Mouse (Mus musculus) limb, embryonic 12.5 days (tissue): Measurements from ENCODE around the gene Lifr. TPM values are rescaled to one million over a fixed set of nuclear protein-coding genes. Genes with fewer than 3 reads are reported as not detected.

ENCODE experiments used
- ATAC-seq: fragments of 200-750 bp; cut with Nextera tagmentation; 2 replicates; pipeline ENCODE4 v1.8.0; 2017; ENCODE audit warnings: low read depth, moderate TSS enrichment; ENCODE audit not compliant: insufficient number of reproducible peaks, insufficient read depth, low FRiP score, low TSS enrichment
- H3K27ac ChIP-seq: fragments of 300-500 bp; sonication (generic); 2 replicates; pipeline ENCODE4 v1.5.1; 2016; ENCODE audit warnings: mild to moderate bottlenecking, moderate library complexity
- H3K27me3 ChIP-seq: fragments of 300-500 bp; sonication (generic); 2 replicates; pipeline ENCODE4 v1.6.1; 2016; ENCODE audit warnings: mild to moderate bottlenecking, moderate library complexity
- H3K36me3 ChIP-seq: fragments of 300-500 bp; sonication (generic); 2 replicates; pipeline ENCODE4 v1.6.1; 2016; ENCODE audit warnings: mild to moderate bottlenecking, moderate library complexity
- H3K4me1 ChIP-seq: fragments of 300-500 bp; sonication (generic); replicated peaks from 2 replicates; pipeline ENCODE4 v1.6.1; 2016
- H3K4me2 ChIP-seq: fragments of 300-500 bp; sonication (generic); 2 replicates; pipeline ENCODE4 v1.6.1; 2016; ENCODE audit warnings: mild to moderate bottlenecking, moderate library complexity
- H3K4me3 ChIP-seq: fragments of 300-500 bp; sonication (generic); replicated peaks from 2 replicates; pipeline ENCODE4 v1.5.1; 2016; ENCODE audit warnings: mild to moderate bottlenecking
- H3K9ac ChIP-seq: fragments of 300-500 bp; sonication (generic); replicated peaks from 2 replicates; pipeline ENCODE4 v1.6.1; 2016; ENCODE audit warnings: mild to moderate bottlenecking, moderate library complexity
- H3K9me3 ChIP-seq: fragments of 300-500 bp; sonication (generic); 2 replicates; pipeline ENCODE4 v1.6.1; 2016; ENCODE audit warnings: mild to moderate bottlenecking, moderate library complexity
- WGBS: fragments of 180-500 bp; shearing (Covaris S2); methylation state at CpG from one replicate; pipeline ENCODE4 v1.1.7; 2016; 5-methylcytosine and 5-hydroxymethylcytosine counted together
- polyA plus RNA-seq: library from polyadenylated mRNA; unstranded; fragments of >200 nt; fragmentation: Nextera tagmentation; extraction: Ambion mirVana; gene quantifications from 2 replicates; pipeline ENCODE4 v1.2.1, GENCODE M21; 2016

Lifr gene
- polyA plus RNA-seq, 1 experiment from 2014 or later, result 15.8 TPM

GRCm38 (mm10) chr15:7080916-7081626 lies 9.3 kb upstream of the Lifr start:
- peak; percentile 29; the same call in 1 of the 2 replicates for ATAC-seq
- Histone ChIP-seq H3K4me3 (no peak overlapping the region), H3K4me1 (peaks cover 18% of the 10 kb centered on the region; the same call in 1 of the 2 replicates), H3K27me3 (no peaks in the 10 kb centered on the region), H3K4me2 (no peak overlapping the region), H3K9me3 (no peaks in the 10 kb centered on the region), H3K27ac (no peak overlapping the region), H3K9ac (no peak overlapping the region), H3K36me3 (no peaks in the 10 kb centered on the region)
- 50% methylated on average over 14 of the region's 15 CpGs for WGBS

GRCm38 (mm10) chr15:7081795-7082194 lies 8.6 kb upstream of the Lifr start:
- Histone ChIP-seq H3K4me2 (no peak overlapping the region), H3K27ac (no peak overlapping the region), H3K9ac (no peak overlapping the region), H3K4me1 (peaks cover 20% of the 10 kb centered on the region; the same call in 1 of the 2 replicates), H3K4me3 (no peak overlapping the region), H3K9me3 (no peaks in the 10 kb centered on the region), H3K36me3 (no peaks in the 10 kb centered on the region), H3K27me3 (no peaks in the 10 kb centered on the region)
- ATAC-seq, result no peak
- WGBS, result 53% methylated on average over 15 of the region's 15 CpGs

- ATAC-seq, result no peak
- Histone ChIP-seq H3K4me1 (peaks cover 20% of the 10 kb centered on the region; the same call in 1 of the 2 replicates), H3K9ac (no peak overlapping the region), H3K4me3 (no peak overlapping the region), H3K27me3 (no peaks in the 10 kb centered on the region), H3K9me3 (no peaks in the 10 kb centered on the region), H3K27ac (no peak overlapping the region), H3K4me2 (no peak overlapping the region), H3K36me3 (no peaks in the 10 kb centered on the region)
- 88% methylated on average over 3 of the region's 3 CpGs for WGBS
Observed at GRCm38 (mm10) chr15:7082901-7083300, 7.5 kb upstream of the Lifr start.

GRCm38 (mm10) chr15:7084780-7085497 lies 5.5 kb upstream of the Lifr start:
- H3K4me2 ChIP-seq, result no peak overlapping the region
- H3K27ac ChIP-seq, result no peak overlapping the region
- H3K9ac ChIP-seq, result no peak overlapping the region
- no peak for ATAC-seq
- H3K4me1 ChIP-seq, result peaks cover 20% of the 10 kb centered on the region; the same call in 1 of the 2 replicates
- no peaks in the 10 kb centered on the region for H3K27me3 ChIP-seq
- no peaks in the 10 kb centered on the region for H3K9me3 ChIP-seq
- no peaks in the 10 kb centered on the region for H3K36me3 ChIP-seq
- WGBS, result 24% methylated on average over 8 of the region's 8 CpGs
- no peak overlapping the region for H3K4me3 ChIP-seq

- no peak for ATAC-seq
- Histone ChIP-seq H3K27me3 (no peaks in the 10 kb centered on the region), H3K4me3 (no peak overlapping the region), H3K4me1 (peaks cover 14% of the 10 kb centered on the region), H3K9me3 (no peaks in the 10 kb centered on the region), H3K27ac (no peak overlapping the region), H3K4me2 (no peak overlapping the region), H3K36me3 (no peaks in the 10 kb centered on the region), H3K9ac (no peak overlapping the region)
- WGBS, result 58% methylated on average over 2 of the region's 2 CpGs
Observed at GRCm38 (mm10) chr15:7088691-7089090, 1.7 kb upstream of the Lifr start.

GRCm38 (mm10) chr15:7092321-7092720 lies 1.9 kb downstream of the Lifr start:
- no peak overlapping the region for H3K4me3 ChIP-seq
- H3K9me3 ChIP-seq, result no peaks in the 10 kb centered on the region
- no peaks in the 10 kb centered on the region for H3K36me3 ChIP-seq
- no peak overlapping the region for H3K9ac ChIP-seq
- 44% methylated on average over 8 of the region's 8 CpGs for WGBS
- peak overlapping the region; percentile 29 for H3K4me2 ChIP-seq
- no peak overlapping the region for H3K27ac ChIP-seq
- H3K4me1 ChIP-seq, result peaks cover 9% of the 10 kb centered on the region
- H3K27me3 ChIP-seq, result no peaks in the 10 kb centered on the region
- ATAC-seq, result no peak

GRCm38 (mm10) chr15:7099406-7099805 lies 9.0 kb downstream of the Lifr start:
- Histone ChIP-seq H3K27ac (no peak overlapping the region), H3K4me1 (peaks cover 4% of the 10 kb centered on the region; the same call in 1 of the 2 replicates), H3K27me3 (no peaks in the 10 kb centered on the region), H3K4me3 (no peak overlapping the region), H3K4me2 (no peak overlapping the region), H3K36me3 (no peaks in the 10 kb centered on the region), H3K9me3 (no peaks in the 10 kb centered on the region), H3K9ac (no peak overlapping the region)
- no peak for ATAC-seq
- 89% methylated on average over 1 of the region's 1 CpGs for WGBS

- Histone ChIP-seq H3K9me3 (no peaks in the 10 kb centered on the region), H3K4me2 (no peak overlapping the region), H3K4me3 (no peak overlapping the region), H3K36me3 (no peaks in the 10 kb centered on the region), H3K4me1 (peaks cover 3% of the 10 kb centered on the region; the same call in 1 of the 2 replicates), H3K9ac (no peak overlapping the region), H3K27ac (no peak overlapping the region), H3K27me3 (no peaks in the 10 kb centered on the region)
- WGBS, result 85% methylated on average over 6 of the region's 6 CpGs
- no peak for ATAC-seq
Observed at GRCm38 (mm10) chr15:7100226-7100625, 9.8 kb downstream of the Lifr start.

GRCm38 (mm10) chr15:7103051-7103450 lies 12.6 kb downstream of the Lifr start:
- H3K4me3 ChIP-seq, result no peak overlapping the region
- no peak overlapping the region for H3K27ac ChIP-seq
- no peak for ATAC-seq
- 79% methylated on average over 2 of the region's 2 CpGs for WGBS
- no peaks in the 10 kb centered on the region for H3K36me3 ChIP-seq
- no peaks in the 10 kb centered on the region for H3K9me3 ChIP-seq
- 0 out of 2 replicates have a peak, but pooled peaks cover 3% of the 10 kb centered on the region for H3K27me3 ChIP-seq
- 0 out of 2 replicates have a peak, but pooled peaks cover 4% of the 10 kb centered on the region for H3K4me1 ChIP-seq
- no peak overlapping the region for H3K4me2 ChIP-seq
- no peak overlapping the region for H3K9ac ChIP-seq

- Histone ChIP-seq H3K9me3 (no peaks in the 10 kb centered on the region), H3K9ac (no peak overlapping the region), H3K4me2 (no peak overlapping the region), H3K27me3 (0 out of 2 replicates have a peak, but pooled peaks cover 3% of the 10 kb centered on the region), H3K4me1 (0 out of 2 replicates have a peak, but pooled peaks cover 6% of the 10 kb centered on the region), H3K27ac (no peak overlapping the region), H3K4me3 (no peak overlapping the region), H3K36me3 (no peaks in the 10 kb centered on the region)
- WGBS, result 61% methylated on average over 5 of the region's 5 CpGs
- no peak for ATAC-seq
Observed at GRCm38 (mm10) chr15:7105224-7105623, 14.8 kb downstream of the Lifr start.

- Histone ChIP-seq H3K4me3 (no peak overlapping the region), H3K9ac (no peak overlapping the region), H3K27me3 (0 out of 2 replicates have a peak, but pooled peaks cover 3% of the 10 kb centered on the region), H3K27ac (no peak overlapping the region), H3K4me1 (0 out of 2 replicates have a peak, but pooled peaks cover 6% of the 10 kb centered on the region), H3K9me3 (no peaks in the 10 kb centered on the region), H3K4me2 (no peak overlapping the region), H3K36me3 (no peaks in the 10 kb centered on the region)
- ATAC-seq, result no peak
- WGBS, result 71% methylated on average over 6 of the region's 6 CpGs
Observed at GRCm38 (mm10) chr15:7108160-7108559, 17.7 kb downstream of the Lifr start.
